Mouse (Mus musculus): ENCODE measurements around the gene Cklf. TPM values are rescaled to one million over a fixed set of nuclear protein-coding genes. Genes with fewer than 3 reads are reported as not detected.
A peak's percentile ranks its signal among the peaks of the same experiment; 100 is the strongest.
"Not testable (repeated sequence)": the region's sequence is repeated elsewhere in the genome, so short reads cannot be mapped to it uniquely, and the experiment has no call there.

The Cklf gene
- total RNA-seq, 1 experiment = 42.7 TPM

DNA sequence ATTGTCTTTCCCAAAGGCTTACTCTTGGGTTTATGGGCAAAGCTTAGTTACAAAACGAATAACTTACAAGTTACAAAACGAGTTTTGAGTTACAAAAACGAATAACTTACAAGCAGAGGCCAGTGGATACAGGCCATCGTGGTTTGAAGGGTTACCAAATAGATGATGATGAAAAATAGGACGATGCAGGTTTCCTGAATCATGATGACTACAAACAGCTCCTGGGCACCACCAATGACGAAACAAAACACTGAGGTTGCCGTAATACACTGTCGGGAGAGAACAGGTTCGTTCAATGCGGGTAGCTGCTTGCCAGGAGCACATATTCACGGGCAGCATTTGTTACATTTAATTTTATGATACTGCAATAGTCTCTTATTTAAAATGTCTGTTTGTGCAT lies 54.3 kb downstream of the Cklf start:
- in situ Hi-C loops (cut with MboI; ENCODE audit: low sequenced_read_pairs in 2 of 2, unreplicated experiment in 2 of 2) = no loop called here
- Histone ChIP-seq H3K9ac (ENCODE audit: insufficient read depth, low read depth, low read length, poor library complexity, severe bottlenecking) (no peak overlapping the region), H3K36me3 (ENCODE audit: control insufficient read depth, insufficient read depth, low read length, poor library complexity, severe bottlenecking) (no peaks in the 10 kb centered on the region), H3K9me3 (ENCODE audit: control insufficient read depth, insufficient read depth, low read depth, low read length) (no peaks in the 10 kb centered on the region), H3K27ac (ENCODE audit: insufficient read depth, low read depth, low read length, poor library complexity, severe bottlenecking) (no peak overlapping the region), H3K4me3 (ENCODE audit: insufficient read depth in 1 of 2, low read depth in 1 of 2, low read length in 2 of 2, poor library complexity in 1 of 2, severe bottlenecking in 1 of 2) (no peak overlapping the region), H3K4me1 (ENCODE audit: control insufficient read depth in 2 of 2, insufficient read depth in 2 of 2, low read length in 2 of 2, poor library complexity in 1 of 2) (peaks cover 0 to 3% of the 10 kb centered on the region in 2 experiments; a peak in 1 of 4 replicates)
- no peak for DNase-seq (ENCODE audit: low read depth, low spot score)
- TF ChIP-seq CHD2 (IDR thresholded peaks at IDR 0.05; ENCODE audit: low read depth, low read length) = no peak
- no peak for TF ChIP-seq ZNF384 (IDR thresholded peaks at IDR 0.05; ENCODE audit: low read depth, low read length)
- no peak for TF ChIP-seq HCFC1 (IDR thresholded peaks at IDR 0.05; ENCODE audit: borderline replicate concordance, insufficient read depth, low read length)
- TF ChIP-seq ZC3H11A (IDR thresholded peaks at IDR 0.05; ENCODE audit: borderline replicate concordance, low read depth, low read length) = no peak
- no peak for TF ChIP-seq MAFK (IDR thresholded peaks at IDR 0.05; ENCODE audit: insufficient read depth, low read depth, low read length)

DNA sequence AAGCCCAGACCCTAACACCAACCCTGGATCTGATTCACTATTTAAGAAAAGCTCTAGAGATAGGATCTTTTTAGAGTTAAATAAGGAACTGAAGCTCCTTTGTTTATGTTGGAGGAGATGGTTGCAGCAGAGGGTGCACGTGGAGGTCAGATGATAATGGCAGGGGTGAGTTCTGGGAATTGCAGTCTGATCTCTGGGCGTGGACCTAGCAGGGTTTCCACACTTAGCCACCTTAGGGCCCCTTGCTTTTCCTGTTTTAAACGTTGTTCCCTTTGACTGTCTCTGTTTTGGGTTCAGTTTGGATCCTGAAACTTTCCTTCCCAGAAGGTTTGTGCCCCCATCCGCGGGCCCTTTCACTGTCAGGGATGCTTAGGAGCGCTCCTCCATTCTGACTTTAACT lies 57.7 kb downstream of the Cklf start:
- H3K9ac ChIP-seq (ENCODE audit: insufficient read depth, low read depth, low read length, poor library complexity, severe bottlenecking); DNase-seq (ENCODE audit: low read depth, low spot score); in situ Hi-C loops (cut with MboI; ENCODE audit: low sequenced_read_pairs in 2 of 2, unreplicated experiment in 2 of 2); H3K27ac ChIP-seq (ENCODE audit: insufficient read depth, low read depth, low read length, poor library complexity, severe bottlenecking); H3K36me3 ChIP-seq (ENCODE audit: control insufficient read depth, insufficient read depth, low read length, poor library complexity, severe bottlenecking); H3K4me1 ChIP-seq (ENCODE audit: control insufficient read depth in 2 of 2, insufficient read depth in 2 of 2, low read length in 2 of 2, poor library complexity in 1 of 2); H3K4me3 ChIP-seq (ENCODE audit: insufficient read depth in 1 of 2, low read depth in 1 of 2, low read length in 2 of 2, poor library complexity in 1 of 2, severe bottlenecking in 1 of 2); H3K9me3 ChIP-seq (ENCODE audit: control insufficient read depth, insufficient read depth, low read depth, low read length): not testable (repeated sequence)

DNA sequence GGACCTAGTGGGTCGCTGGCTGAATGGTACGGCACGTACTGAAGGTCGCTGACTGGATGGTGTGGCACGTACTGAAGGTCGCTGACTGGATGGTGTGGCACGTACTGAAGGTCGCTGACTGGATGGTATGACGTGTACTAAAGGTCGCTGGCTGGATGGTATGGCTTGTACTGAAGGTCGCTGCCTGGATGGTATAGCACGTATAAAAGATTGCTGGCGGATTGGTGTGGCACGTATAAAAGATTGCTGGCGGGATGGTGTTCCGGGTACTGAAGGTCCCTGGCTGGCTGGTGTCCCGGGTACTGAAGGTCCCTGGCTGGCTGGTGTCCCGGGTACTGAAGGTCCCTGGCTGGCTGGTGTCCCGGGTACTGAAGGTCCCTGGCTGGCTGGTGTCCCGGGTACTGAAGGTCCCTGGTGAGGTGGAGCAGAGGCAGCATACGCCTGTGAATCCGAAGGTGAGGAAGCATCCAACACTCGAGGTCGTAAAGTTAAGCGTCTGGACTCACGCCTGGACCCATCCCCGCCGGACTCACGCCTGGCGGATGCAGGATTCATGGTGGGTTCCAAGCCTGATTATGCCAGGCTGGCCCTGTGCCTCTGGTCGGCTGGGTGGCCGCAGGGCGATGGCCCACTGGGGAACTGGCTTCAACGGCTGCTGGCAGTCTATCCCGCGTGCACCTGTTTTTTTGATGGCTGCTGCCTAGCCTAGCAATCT lies 58.9 kb downstream of the Cklf start, which contains the start of the genes Gm45711 and Cmtm1:
Gm45711 (minus strand) TSS at position 641 of the 715 bp plus-strand sequence.
Cmtm1 (minus strand) TSS at position 705 of the 715 bp plus-strand sequence.
- H3K9ac ChIP-seq (ENCODE audit: insufficient read depth, low read depth, low read length, poor library complexity, severe bottlenecking); H3K9me3 ChIP-seq (ENCODE audit: control insufficient read depth, insufficient read depth, low read depth, low read length); in situ Hi-C loops (cut with MboI; ENCODE audit: low sequenced_read_pairs in 2 of 2, unreplicated experiment in 2 of 2); H3K4me1 ChIP-seq (ENCODE audit: control insufficient read depth in 2 of 2, insufficient read depth in 2 of 2, low read length in 2 of 2, poor library complexity in 1 of 2); H3K27ac ChIP-seq (ENCODE audit: insufficient read depth, low read depth, low read length, poor library complexity, severe bottlenecking); DNase-seq (ENCODE audit: low read depth, low spot score); H3K36me3 ChIP-seq (ENCODE audit: control insufficient read depth, insufficient read depth, low read length, poor library complexity, severe bottlenecking): not testable (repeated sequence)
- peak within 1 kb of the TSS; percentile 19 to 20; a peak in 2 of 4 replicates for H3K4me3 ChIP-seq (ENCODE audit: insufficient read depth in 1 of 2, low read depth in 1 of 2, low read length in 2 of 2, poor library complexity in 1 of 2, severe bottlenecking in 1 of 2)

- H3K36me3 ChIP-seq (ENCODE audit: control insufficient read depth, insufficient read depth, low read length, poor library complexity, severe bottlenecking); H3K9me3 ChIP-seq (ENCODE audit: control insufficient read depth, insufficient read depth, low read depth, low read length); DNase-seq (ENCODE audit: low read depth, low spot score); H3K4me3 ChIP-seq (ENCODE audit: insufficient read depth in 1 of 2, low read depth in 1 of 2, low read length in 2 of 2, poor library complexity in 1 of 2, severe bottlenecking in 1 of 2); H3K4me1 ChIP-seq (ENCODE audit: control insufficient read depth in 2 of 2, insufficient read depth in 2 of 2, low read length in 2 of 2, poor library complexity in 1 of 2); H3K9ac ChIP-seq (ENCODE audit: insufficient read depth, low read depth, low read length, poor library complexity, severe bottlenecking); H3K27ac ChIP-seq (ENCODE audit: insufficient read depth, low read depth, low read length, poor library complexity, severe bottlenecking); in situ Hi-C loops (cut with MboI; ENCODE audit: low sequenced_read_pairs in 2 of 2, unreplicated experiment in 2 of 2): not testable (repeated sequence)
Measured at GRCm38 (mm10) chr8:104312023-104312422, 61.4 kb downstream of the Cklf start.

DNA sequence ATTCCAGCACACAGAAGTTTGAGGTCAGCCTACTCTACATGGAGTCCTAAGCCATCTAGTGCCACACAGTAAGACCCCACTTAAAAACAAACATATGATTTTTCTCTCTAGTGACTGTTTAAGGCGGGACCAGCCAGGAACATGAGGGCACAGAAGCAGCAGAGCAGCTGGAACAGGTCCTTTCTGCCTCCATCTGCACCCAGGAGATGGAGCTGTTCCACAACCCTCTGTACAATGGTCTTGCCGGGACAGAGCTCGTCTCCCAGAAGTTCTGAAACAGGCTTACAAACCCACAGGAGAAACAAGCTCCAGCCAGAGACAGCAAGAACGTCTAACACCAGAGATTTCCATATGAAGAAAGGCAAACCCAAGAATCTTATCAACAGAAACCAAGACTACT lies 62.6 kb downstream of the Cklf start:
- H3K4me3 ChIP-seq (ENCODE audit: insufficient read depth in 1 of 2, low read depth in 1 of 2, low read length in 2 of 2, poor library complexity in 1 of 2, severe bottlenecking in 1 of 2) = no peak overlapping the region
- no peaks in the 10 kb centered on the region for H3K36me3 ChIP-seq (ENCODE audit: control insufficient read depth, insufficient read depth, low read length, poor library complexity, severe bottlenecking)
- DNase-seq (ENCODE audit: low read depth, low spot score) = no peak
- in situ Hi-C loops (cut with MboI; ENCODE audit: low sequenced_read_pairs in 2 of 2, unreplicated experiment in 2 of 2) = no loop called here
- H3K4me1 ChIP-seq (ENCODE audit: control insufficient read depth in 2 of 2, insufficient read depth in 2 of 2, low read length in 2 of 2, poor library complexity in 1 of 2) = peaks cover 0 to 3% of the 10 kb centered on the region in 2 experiments; a peak in 1 of 4 replicates
- no peak overlapping the region for H3K27ac ChIP-seq (ENCODE audit: insufficient read depth, low read depth, low read length, poor library complexity, severe bottlenecking)
- no peak overlapping the region for H3K9ac ChIP-seq (ENCODE audit: insufficient read depth, low read depth, low read length, poor library complexity, severe bottlenecking)
- no peaks in the 10 kb centered on the region for H3K9me3 ChIP-seq (ENCODE audit: control insufficient read depth, insufficient read depth, low read depth, low read length)
- TF ChIP-seq ZNF384 (IDR thresholded peaks at IDR 0.05; ENCODE audit: low read depth, low read length) (no peak), CHD2 (IDR thresholded peaks at IDR 0.05; ENCODE audit: low read depth, low read length) (no peak), HCFC1 (IDR thresholded peaks at IDR 0.05; ENCODE audit: borderline replicate concordance, insufficient read depth, low read length) (no peak), MAFK (IDR thresholded peaks at IDR 0.05; ENCODE audit: insufficient read depth, low read depth, low read length) (no peak), ZC3H11A (IDR thresholded peaks at IDR 0.05; ENCODE audit: borderline replicate concordance, low read depth, low read length) (no peak)

Other genes starting within 250 kb of the Cklf start
- gene Cdh5, start 149.2 kb upstream of the Cklf start, total RNA-seq (2012; rRNA removed) = 0.16 and 2.0 TPM in 2 replicates
- 0.09 and 0.11 TPM in 2 replicates for gene Bean1, start 80.4 kb upstream of the Cklf start, total RNA-seq (2012; rRNA removed)
- 8.7 and 9.8 TPM in 2 replicates for gene Tk2, start 2.3 kb upstream of the Cklf start, total RNA-seq (2012; rRNA removed)
- gene Cmtm2a, start 42.3 kb downstream of the Cklf start, total RNA-seq (2012; rRNA removed) = not detected in 2 replicates
- not detected in 2 replicates for gene Gm45711, start 59.2 kb downstream of the Cklf start, total RNA-seq (2012; rRNA removed)
- not detected in 2 replicates for gene Cmtm1, start 59.3 kb downstream of the Cklf start, total RNA-seq (2012; rRNA removed)
- not detected in 2 replicates for gene Gm11020, start 70.7 kb downstream of the Cklf start, total RNA-seq (2012; rRNA removed)
- not detected in 2 replicates for gene Cmtm2b, start 71.4 kb downstream of the Cklf start, total RNA-seq (2012; rRNA removed)
- gene Cmtm3, start 88.5 kb downstream of the Cklf start, total RNA-seq (2012; rRNA removed) = 8.0 and 12.6 TPM in 2 replicates
- 20.5 and 21.3 TPM in 2 replicates for gene Cmtm4, start 144.9 kb downstream of the Cklf start, total RNA-seq (2012; rRNA removed)
- 27.5 and 28.9 TPM in 2 replicates for gene Dync1li2, start 192.2 kb downstream of the Cklf start, total RNA-seq (2012; rRNA removed)

Data from ES-E14 (cell line).